Mouse (Mus musculus): ENCODE measurements around the gene Fam25c. TPM values are rescaled to one million over a fixed set of nuclear protein-coding genes. Genes with fewer than 3 reads are reported as not detected.
"Not testable (repeated sequence)": the region's sequence is repeated elsewhere in the genome, so short reads cannot be mapped to it uniquely, and the experiment has no call there.

Gene Fam25c
- polyA plus RNA-seq, 1 experiment: not detected

DNA sequence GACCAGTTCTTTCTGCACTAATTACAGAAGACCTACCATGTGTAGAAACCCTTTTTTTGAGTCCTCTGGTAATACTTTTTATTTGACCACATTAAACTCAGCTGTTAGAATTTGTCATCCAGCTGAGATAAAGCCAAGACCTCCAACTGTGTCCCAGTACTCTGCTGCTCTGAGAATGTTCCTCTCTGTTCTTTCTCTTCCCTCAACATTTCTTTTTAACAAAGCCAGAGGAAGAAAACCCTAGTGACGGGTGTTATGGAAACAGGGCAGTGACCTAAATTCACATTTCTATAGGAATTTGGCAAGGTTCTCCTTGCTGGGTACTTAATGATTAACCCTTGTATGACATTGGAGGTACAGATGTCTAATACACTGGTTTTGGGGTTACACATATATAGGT is 15.8 kb downstream of the Fam25c start:
- DNase-seq (ENCODE audit: low read depth, low spot score): no peak
- 80% methylated on average over 1 of the region's 1 CpGs for WGBS

- 86% methylated on average over 5 of the region's 5 CpGs for WGBS
- DNase-seq (ENCODE audit: low read depth, low spot score): no peak
Measured at GRCm38 (mm10) chr14:34332476-34332875, 22.8 kb downstream of the Fam25c start.

DNA sequence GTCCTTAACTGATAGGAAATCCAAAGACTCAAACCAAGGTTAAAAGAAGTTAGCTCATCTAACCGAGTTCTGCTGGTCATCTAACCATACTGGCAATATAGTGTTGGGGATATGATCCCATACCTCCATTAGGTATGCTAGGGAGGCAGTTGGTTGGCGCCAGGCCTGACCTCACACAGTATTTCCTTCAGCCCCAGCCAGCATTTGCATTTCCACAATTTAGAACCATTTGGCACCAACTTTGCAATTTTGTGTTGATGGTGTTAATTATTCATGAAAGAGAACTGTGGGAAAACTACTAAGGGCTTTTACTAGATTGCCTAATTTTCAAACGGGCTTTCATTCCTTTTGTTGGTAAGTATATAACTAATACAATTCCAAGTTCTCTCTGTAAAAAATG is 23.3 kb downstream of the Fam25c start:
- 84% methylated on average over 3 of the region's 3 CpGs for WGBS
- no peak for DNase-seq (ENCODE audit: low read depth, low spot score)

- no peak for DNase-seq (ENCODE audit: low read depth, low spot score)
- 94% methylated on average over 9 of the region's 9 CpGs for WGBS
Measured at GRCm38 (mm10) chr14:34330657-34331158, 24.5 kb downstream of the Fam25c start.

DNA sequence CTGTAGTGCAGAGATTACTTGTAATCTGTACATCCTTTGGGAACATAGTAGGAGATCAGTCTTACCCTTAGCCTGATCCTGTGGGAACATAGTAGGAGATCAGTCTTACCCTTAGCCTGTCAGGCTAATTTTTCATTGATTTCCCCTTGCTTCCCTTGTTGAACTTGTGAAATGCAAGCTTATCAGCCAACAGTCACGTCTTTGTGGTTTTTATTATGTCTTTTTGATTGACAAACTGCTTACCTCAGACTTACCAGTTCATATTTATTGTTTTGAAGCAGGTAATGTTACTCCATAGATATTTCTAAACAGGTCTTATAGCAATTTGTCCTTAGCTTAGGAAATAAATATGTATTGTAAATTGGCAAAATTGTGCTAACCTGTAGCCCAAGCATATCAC is 27.6 kb downstream of the Fam25c start:
- WGBS: 52% methylated on average over 1 of the region's 1 CpGs
- no peak for DNase-seq (ENCODE audit: low read depth, low spot score)

DNA sequence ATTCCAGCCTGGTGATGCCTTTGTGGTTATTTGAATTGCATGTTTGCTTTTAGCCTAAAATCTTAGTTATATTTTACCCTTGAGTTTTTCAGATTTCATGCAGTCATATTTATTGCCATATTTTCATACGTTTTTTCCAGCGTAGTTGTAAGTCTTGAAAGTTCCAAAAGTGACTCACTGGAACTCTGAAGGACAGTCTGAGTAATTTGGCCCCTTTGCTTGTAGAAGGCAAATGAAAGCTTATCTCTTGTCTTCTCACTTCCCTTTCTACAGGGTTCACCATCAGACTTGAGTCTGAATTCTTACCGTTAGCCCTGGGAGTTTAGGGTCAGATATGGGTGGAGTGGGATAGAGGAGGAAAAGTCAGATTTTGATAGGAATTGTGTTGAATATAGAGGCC is 28.6 kb downstream of the Fam25c start:
- 87% methylated on average over 3 of the region's 3 CpGs for WGBS
- DNase-seq (ENCODE audit: low read depth, low spot score): no peak

DNA sequence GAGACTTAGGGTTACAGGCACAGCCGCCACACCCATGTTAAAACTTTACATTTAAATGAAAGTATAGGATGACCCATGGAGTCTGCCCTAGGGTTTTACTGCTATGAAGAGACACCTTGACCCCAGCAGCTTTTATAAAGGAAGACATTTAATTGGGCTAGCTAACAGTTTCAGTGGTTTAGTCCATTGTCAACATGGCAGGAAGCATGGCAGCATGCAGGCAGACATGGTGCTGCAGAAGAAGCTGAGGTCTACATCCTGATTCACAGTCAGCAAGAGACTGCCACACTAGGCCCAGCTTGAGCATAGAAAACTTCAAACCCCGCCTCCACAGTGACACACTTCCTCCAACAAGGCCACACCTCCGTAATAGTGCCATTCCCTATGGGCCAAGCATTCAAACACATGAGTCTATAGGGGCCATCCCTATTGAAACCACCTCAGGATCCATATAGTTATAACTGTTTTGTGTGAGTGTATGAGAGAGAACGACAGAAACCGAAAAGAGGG is 31.6 kb downstream of the Fam25c start:
- DNase-seq (ENCODE audit: low read depth, low spot score): no peak
- 95% methylated on average over 5 of the region's 5 CpGs for WGBS

- DNase-seq (ENCODE audit: low read depth, low spot score): no peak
Measured at GRCm38 (mm10) chr14:34318113-34318512, 37.1 kb downstream of the Fam25c start.

- WGBS: 70% methylated on average over 3 of the region's 3 CpGs
- no peak for DNase-seq (ENCODE audit: low read depth, low spot score)
Measured at GRCm38 (mm10) chr14:34317431-34317830, 37.8 kb downstream of the Fam25c start.

GRCm38 (mm10) chr14:34316346-34316745 is 38.9 kb downstream of the Fam25c start:
- no peak for DNase-seq (ENCODE audit: low read depth, low spot score)
- whole genome bisulfite sequencing: 87% methylated on average over 2 of the region's 2 CpGs

- WGBS: 24% methylated on average over 3 of the region's 3 CpGs
- no peak for DNase-seq (ENCODE audit: low read depth, low spot score)
Measured at GRCm38 (mm10) chr14:34314796-34315195, 40.4 kb downstream of the Fam25c start.

DNA sequence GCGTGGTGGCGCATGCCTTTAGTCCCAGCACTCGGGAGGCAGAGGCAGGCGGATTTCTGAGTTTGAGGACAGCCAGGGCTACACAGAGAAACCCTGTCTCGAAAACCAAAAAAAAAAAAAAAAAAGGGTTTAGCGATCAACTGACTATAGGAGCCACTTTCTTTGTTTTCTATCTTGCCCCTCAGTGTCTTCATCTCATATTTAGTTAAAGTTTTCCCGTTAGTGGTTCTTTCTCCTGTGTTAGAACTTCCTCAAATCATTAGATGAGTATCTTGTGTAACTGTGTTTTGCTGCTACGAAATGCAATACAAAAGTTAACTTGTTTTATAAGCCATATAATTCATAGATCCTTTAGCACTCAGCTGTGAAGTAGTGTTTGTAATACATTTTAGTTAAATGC is 40.9 kb downstream of the Fam25c start:
- DNase-seq (ENCODE audit: low read depth, low spot score): not testable (repeated sequence)
- 57% methylated on average over 8 of the region's 8 CpGs for WGBS

- no peak for DNase-seq (ENCODE audit: low read depth, low spot score)
- WGBS: 64% methylated on average over 3 of the region's 3 CpGs
Measured at GRCm38 (mm10) chr14:34313612-34314011, 41.6 kb downstream of the Fam25c start.

DNA sequence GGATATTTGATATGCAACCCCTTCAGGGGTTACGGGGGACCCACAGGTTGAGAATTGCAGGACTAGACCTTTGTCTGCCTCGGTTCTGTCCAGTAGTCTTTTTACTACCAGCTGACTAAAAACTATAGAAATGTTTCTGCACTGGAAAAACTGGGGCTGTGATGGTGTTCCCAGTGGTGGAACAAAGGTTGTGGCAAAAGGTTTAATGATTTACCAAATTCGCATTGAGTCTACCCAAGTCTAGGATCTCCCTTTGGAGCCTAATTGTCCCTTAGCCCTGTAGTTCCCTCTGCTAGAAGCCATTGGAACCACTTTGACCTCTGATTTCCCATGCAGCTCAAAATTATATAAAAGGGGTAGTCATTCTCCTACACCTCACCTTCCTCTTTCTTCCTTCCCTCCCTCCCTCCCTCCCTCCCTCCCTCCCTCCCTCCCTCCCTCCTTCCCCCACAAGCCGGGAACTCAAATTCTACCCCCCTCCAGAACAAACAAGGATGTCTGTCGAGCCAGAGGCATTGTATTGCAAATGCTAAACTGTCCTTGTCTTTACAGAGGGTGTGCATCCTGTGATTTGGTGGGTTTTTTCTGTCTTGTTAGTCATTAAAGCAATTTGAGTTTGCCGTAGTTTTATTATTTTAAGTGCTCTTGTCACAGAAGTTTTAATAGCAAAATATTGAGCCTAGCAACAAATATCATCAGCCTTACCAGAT is 42.7 kb downstream of the Fam25c start:
- no peak for DNase-seq (ENCODE audit: low read depth, low spot score)
- WGBS: 8% methylated on average over 6 of the region's 6 CpGs

DNA sequence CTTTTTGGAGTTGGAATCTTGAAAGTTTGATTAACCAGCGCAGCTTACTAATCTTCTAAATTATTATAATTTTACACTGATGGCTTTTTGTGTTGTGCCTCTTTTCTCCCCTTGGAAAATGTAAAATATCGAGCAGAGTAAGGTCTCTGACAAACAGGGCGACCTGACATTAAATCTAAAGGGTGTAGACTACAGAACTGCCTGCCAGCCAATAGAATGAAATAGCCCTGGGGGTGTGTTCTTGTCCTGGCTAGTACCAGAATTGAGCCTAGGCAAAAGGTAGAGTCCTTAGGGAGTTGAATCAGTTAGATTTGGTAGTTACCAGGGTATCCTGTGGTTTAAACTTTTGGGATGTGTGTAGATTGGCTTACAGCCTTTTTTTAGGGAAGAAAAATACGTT is 43.5 kb downstream of the Fam25c start:
- 1% methylated on average over 4 of the region's 4 CpGs for whole genome bisulfite sequencing
- DNase-seq (ENCODE audit: low read depth, low spot score): no peak

GRCm38 (mm10) chr14:34311021-34311631 is 44.1 kb downstream of the Fam25c start:
- WGBS: under 1% methylated on average over 47 of the region's 47 CpGs
- DNase-seq (ENCODE audit: low read depth, low spot score): no peak

DNA sequence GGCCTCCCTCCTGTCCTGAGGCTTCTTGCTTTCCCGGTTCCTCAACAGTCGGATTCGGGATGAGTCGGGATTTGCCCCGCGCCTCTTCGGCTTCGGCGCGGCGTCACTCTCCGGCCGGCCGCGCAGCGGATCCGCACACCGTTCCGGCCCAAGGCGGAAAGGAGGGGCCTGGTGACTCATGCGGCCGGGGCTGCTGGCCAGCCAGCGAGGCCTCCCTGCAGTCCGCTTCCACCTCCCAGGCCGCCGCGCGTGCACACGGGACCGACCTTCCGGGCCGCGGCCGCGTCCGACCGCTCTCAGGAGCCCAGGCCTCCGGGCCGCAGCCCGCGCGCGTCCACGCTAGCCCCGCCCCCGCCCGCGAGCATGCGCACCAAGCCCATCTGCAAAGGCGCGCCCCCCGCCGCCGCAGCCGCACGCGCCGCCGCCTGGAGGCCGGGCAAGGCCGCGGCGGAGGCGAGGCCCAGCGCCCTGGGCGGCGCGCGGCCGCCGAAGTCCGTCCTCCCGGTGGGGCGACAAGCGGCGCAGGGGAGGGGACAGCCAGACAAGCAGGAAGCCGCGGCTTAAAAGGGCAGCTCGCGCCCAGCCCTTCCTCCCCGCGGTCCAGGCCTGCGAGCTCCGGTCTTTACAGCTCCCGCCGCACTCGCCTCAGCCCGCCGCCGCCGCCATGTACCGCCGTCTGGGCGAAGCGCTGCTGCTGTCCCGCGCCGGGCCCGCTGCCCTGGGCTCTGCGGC is 44.8 kb downstream of the Fam25c start, which contains the start of the genes Shld2 and Glud1:
Gene Shld2, minus strand, starts transcription at position 260 of the 732 bp plus-strand sequence.
Gene Glud1, plus strand, starts transcription at position 494 of the 732 bp plus-strand sequence.
- under 1% methylated on average over 96 of the region's 100 CpGs for WGBS
- DNase-seq (ENCODE audit: low read depth, low spot score): peak; percentile 74

DNA sequence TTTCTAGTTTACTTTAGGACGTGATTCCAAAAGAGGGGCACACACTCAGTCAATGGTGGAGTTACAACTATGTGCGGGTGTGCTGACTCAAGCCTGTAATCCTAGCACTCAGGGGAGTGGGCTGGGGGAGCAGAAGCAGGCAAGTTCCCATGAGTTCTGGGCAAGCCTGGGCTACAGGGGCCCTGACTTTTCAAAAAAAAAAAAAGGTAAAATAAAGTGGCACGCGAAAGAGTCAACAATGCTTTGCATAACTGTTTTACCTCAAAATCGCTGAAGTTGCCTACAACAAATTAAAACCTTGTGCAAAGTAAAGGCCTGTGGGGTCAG is 45.4 kb downstream of the Fam25c start:
- 9% methylated on average over 5 of the region's 5 CpGs for WGBS
- DNase-seq (ENCODE audit: low read depth, low spot score): no peak

- WGBS: 88% methylated on average over 4 of the region's 4 CpGs
- DNase-seq (ENCODE audit: low read depth, low spot score): no peak
Measured at GRCm38 (mm10) chr14:34309266-34309665, 46.0 kb downstream of the Fam25c start.

DNA sequence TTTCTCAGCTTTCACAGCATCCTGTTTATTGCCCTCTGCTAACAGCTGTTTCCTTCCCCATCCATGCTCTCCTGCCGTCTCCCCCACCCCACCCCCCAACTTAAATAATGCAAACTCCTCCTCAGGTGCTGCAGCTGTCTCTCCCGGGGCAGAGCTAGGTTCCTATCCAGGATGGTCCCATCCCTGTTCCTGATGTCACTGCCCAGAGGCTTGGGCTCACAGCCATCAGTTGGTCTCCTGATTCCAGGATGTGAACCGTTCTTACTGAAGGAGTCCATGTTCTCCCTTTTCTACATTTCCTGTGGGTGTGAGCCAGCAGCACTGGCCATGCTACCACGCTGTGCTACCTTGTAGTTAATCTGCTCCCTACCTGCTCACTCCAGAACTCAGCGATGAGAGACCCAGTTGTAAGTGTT is 52.0 kb downstream of the Fam25c start:
- no peak for DNase-seq (ENCODE audit: low read depth, low spot score)
- WGBS: 14% methylated on average over 5 of the region's 5 CpGs

All from large intestine, adult 2 months (tissue).